Mouse (Mus musculus) brain, embryonic 14.5 days (tissue): ENCODE measurements around the gene Fcgr1.

Experiments
- CTCF ChIP-seq: fragments of 200-500 bp; IDR thresholded peaks from 2 replicates; pipeline ENCODE4 v1.5.1; 2012; ENCODE audit warnings: inconsistent platforms, mild to moderate bottlenecking, moderate library complexity, borderline replicate concordance; ENCODE audit not compliant: insufficient read depth, insufficient read length; ENCODE audit errors: extremely low read depth
- POLR2A ChIP-seq: fragments of 200-500 bp; IDR thresholded peaks from 2 replicates; pipeline ENCODE4 v1.6.1; 2012; ENCODE audit warnings: mild to moderate bottlenecking, inconsistent platforms, borderline replicate concordance; ENCODE audit not compliant: poor library complexity, insufficient read depth, insufficient read length, severe bottlenecking; ENCODE audit errors: extremely low read depth

DNA sequence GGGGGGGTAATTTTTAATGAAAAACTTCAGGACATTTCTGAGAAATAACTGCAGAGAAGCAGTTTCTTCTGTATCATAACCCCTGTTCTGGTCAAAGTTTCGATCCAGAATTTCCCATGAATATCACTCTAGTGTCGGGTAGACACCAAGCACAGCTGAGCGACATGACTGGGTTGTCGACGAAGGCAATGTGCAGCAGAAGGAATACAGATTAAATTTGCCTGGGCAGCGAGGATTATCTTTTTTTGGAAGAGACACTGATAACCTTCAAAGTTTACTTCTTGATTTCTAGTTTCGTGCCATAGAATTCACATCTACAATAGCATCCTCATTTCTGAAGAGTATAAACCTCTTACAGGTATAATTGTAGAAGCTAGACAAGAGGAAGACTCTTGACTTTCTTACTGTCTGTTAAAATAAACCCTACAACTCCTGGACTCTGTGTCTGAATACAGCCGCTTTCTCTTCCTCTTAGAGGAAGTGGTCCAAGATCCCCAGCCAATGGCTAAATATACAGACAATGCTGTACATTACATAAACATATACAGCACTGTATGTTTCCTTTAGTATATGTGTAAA lies 27.5 kb downstream of the Fcgr1 start:
- TF ChIP-seq POLR2A (no peak), CTCF (no peak)
